In the genomic region with DNA sequence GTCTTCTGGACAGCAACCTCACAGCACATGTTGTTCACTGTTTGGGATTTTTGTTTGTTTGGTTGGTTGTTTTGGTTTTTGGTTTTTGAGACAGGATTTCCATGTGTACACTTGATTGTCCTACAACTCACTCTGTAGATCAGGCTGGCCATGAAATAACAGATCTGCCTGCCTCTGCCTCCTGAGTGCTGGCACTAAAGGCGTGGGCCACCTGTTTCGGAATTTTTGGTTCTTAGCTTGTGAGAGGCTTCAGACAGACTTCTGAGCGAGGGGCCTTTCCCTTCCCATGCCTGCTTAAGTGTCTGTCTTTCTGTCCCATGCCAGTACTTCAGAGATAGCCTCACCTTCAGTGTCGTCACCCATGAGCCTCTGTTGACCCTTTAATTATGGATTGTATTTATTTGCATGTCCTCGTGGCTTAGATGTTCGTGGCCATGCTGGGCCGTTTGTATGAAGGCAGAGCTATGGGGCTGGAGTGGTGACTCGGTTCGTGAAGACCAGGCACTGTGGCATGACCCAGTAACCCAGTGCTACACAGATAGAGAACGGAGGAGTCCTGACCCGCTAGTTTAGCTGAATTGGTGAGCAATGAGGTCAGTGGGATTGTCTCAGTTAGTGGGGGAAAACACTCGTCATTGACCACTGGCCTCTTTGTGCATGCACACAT, we compare ENCODE assay signal across 26 mouse cellular contexts. TPM values are rescaled to one million over a fixed set of nuclear protein-coding genes. Genes with fewer than 3 reads are reported as not detected.
A peak's percentile ranks its signal among the peaks of the same experiment; 100 is the strongest.
DNase-seq lines count a peak whose midpoint lies in the region; ATAC-seq and TF ChIP-seq lines count a peak whose summit lies in the region.
"Had no signal": no experiment of that assay in that cellular context is flagged by ENCODE, and none has a peak within 500 bp of the region (broad histone marks: within the 10 kb centered on the region; RNA-seq: fewer than 3 reads in every experiment).

No protein-coding gene starts in this region.

- no peak for TF ChIP-seq CTCF in stomach, postnatal 0 days (IDR thresholded peaks at IDR 0.05; ENCODE audit: low read depth)

- no peak overlapping the region for H3K9ac ChIP-seq in hindbrain, embryonic 14.5 days
- no peak overlapping the region for H3K9ac ChIP-seq in limb, embryonic 15.5 days
- no peak overlapping the region for H3K9ac ChIP-seq in stomach, postnatal 0 days (ENCODE audit: low read length)
- no peak overlapping the region for H3K9ac ChIP-seq in forebrain, embryonic 15.5 days (replicated peaks)
- H3K9ac ChIP-seq: liver, embryonic 15.5 days; lung, embryonic 15.5 days; midbrain, embryonic 15.5 days; neural tube, embryonic 12.5 days had no signal

- no peaks in the 10 kb centered on the region for H3K9me3 ChIP-seq in hindbrain, embryonic 14.5 days (ENCODE audit: control insufficient read depth, low read length)
- no peaks in the 10 kb centered on the region for H3K9me3 ChIP-seq in hindbrain, embryonic 10.5 days
- no peaks in the 10 kb centered on the region for H3K9me3 ChIP-seq in limb, embryonic 15.5 days
- H3K9me3 ChIP-seq in limb, embryonic 10.5 days (replicated peaks) = no peaks in the 10 kb centered on the region
- H3K9me3 ChIP-seq in stomach, postnatal 0 days (ENCODE audit: control insufficient read depth, low read length) = no peaks in the 10 kb centered on the region
- H3K9me3 ChIP-seq in forebrain, embryonic 15.5 days = no peaks in the 10 kb centered on the region
- H3K9me3 ChIP-seq: forebrain, embryonic 10.5 days; liver, embryonic 15.5 days; lung, embryonic 15.5 days; midbrain, embryonic 10.5 days; midbrain, embryonic 15.5 days; neural tube, embryonic 12.5 days had no signal

- H3K27ac ChIP-seq in hindbrain, embryonic 14.5 days = peak overlapping the region; percentile 7; the same call in 1 of the 2 replicates
- no peak overlapping the region for H3K27ac ChIP-seq in hindbrain, embryonic 10.5 days
- peak overlapping the region; percentile 27; the same call in 1 of the 2 replicates for H3K27ac ChIP-seq in limb, embryonic 15.5 days
- no peak overlapping the region for H3K27ac ChIP-seq in limb, embryonic 10.5 days
- peak overlapping the region; percentile 30; the same call in 1 of the 2 replicates for H3K27ac ChIP-seq in stomach, postnatal 0 days (replicated peaks)
- H3K27ac ChIP-seq in forebrain, embryonic 15.5 days (replicated peaks) = no peak overlapping the region
- H3K27ac ChIP-seq: forebrain, embryonic 10.5 days; liver, embryonic 15.5 days; lung, embryonic 15.5 days; midbrain, embryonic 10.5 days; midbrain, embryonic 15.5 days; neural tube, embryonic 12.5 days had no signal

- H3K36me3 ChIP-seq in hindbrain, embryonic 14.5 days (replicated peaks; ENCODE audit: control insufficient read depth, insufficient read depth) = peaks cover 5% of the 10 kb centered on the region; the same call in 1 of the 2 replicates
- H3K36me3 ChIP-seq in hindbrain, embryonic 10.5 days = peaks cover 29% of the 10 kb centered on the region
- peaks cover 2% of the 10 kb centered on the region for H3K36me3 ChIP-seq in limb, embryonic 15.5 days
- peaks cover 39% of the 10 kb centered on the region for H3K36me3 ChIP-seq in limb, embryonic 10.5 days
- no peaks in the 10 kb centered on the region for H3K36me3 ChIP-seq in stomach, postnatal 0 days (ENCODE audit: control insufficient read depth, insufficient read depth, low read length)
- peaks cover 6% of the 10 kb centered on the region for H3K36me3 ChIP-seq in forebrain, embryonic 15.5 days
- H3K36me3 ChIP-seq: midbrain, embryonic 15.5 days; neural tube, embryonic 12.5 days had no signal

- no peak overlapping the region for H3K4me2 ChIP-seq in hindbrain, embryonic 14.5 days (replicated peaks)
- H3K4me2 ChIP-seq in limb, embryonic 15.5 days = no peak overlapping the region
- no peak overlapping the region for H3K4me2 ChIP-seq in stomach, postnatal 0 days (replicated peaks; ENCODE audit: low read depth)
- no peak overlapping the region for H3K4me2 ChIP-seq in forebrain, embryonic 15.5 days (replicated peaks)
- H3K4me2 ChIP-seq: heart, embryonic 11.5 days; liver, embryonic 15.5 days; lung, embryonic 15.5 days; midbrain, embryonic 15.5 days; neural tube, embryonic 12.5 days had no signal

- no peak for ATAC-seq in hindbrain, embryonic 14.5 days (ENCODE audit: low FRiP score)
- no peak for ATAC-seq in limb, embryonic 15.5 days (ENCODE audit: insufficient number of reproducible peaks, low FRiP score, low TSS enrichment, low read depth)
- ATAC-seq in stomach, postnatal 0 days (ENCODE audit: low FRiP score, low TSS enrichment) = no peak; the same call in 1 of the 2 replicates
- ATAC-seq in forebrain, embryonic 15.5 days (replicated peaks) = no peak
- ATAC-seq: activated CD4-positive, CD25-positive, alpha-beta regulatory T cell, adult 4 months; forebrain, embryonic 16.5 days; hindbrain, embryonic 16.5 days; midbrain, embryonic 15.5 days had no signal

- H3K4me3 ChIP-seq in hindbrain, embryonic 14.5 days (replicated peaks; ENCODE audit: low read length) = no peak overlapping the region
- H3K4me3 ChIP-seq in hindbrain, embryonic 10.5 days = no peak overlapping the region
- H3K4me3 ChIP-seq in limb, embryonic 15.5 days = no peak overlapping the region
- no peak overlapping the region for H3K4me3 ChIP-seq in limb, embryonic 10.5 days
- no peak overlapping the region for H3K4me3 ChIP-seq in stomach, postnatal 0 days (ENCODE audit: low read depth, low read length)
- H3K4me3 ChIP-seq in forebrain, embryonic 15.5 days = no peak overlapping the region
- H3K4me3 ChIP-seq: forebrain, embryonic 10.5 days; liver, embryonic 15.5 days; lung, embryonic 15.5 days; midbrain, embryonic 10.5 days; midbrain, embryonic 15.5 days; neural tube, embryonic 12.5 days had no signal

- no peak for TF ChIP-seq EP300 in stomach, postnatal 0 days (optimal IDR thresholded peaks at IDR 0.05)

- no peaks in the 10 kb centered on the region for H3K27me3 ChIP-seq in hindbrain, embryonic 14.5 days (ENCODE audit: control insufficient read depth, insufficient read depth, low read length)
- H3K27me3 ChIP-seq in hindbrain, embryonic 10.5 days (ENCODE audit: insufficient read depth, poor library complexity, severe bottlenecking) = no peaks in the 10 kb centered on the region
- no peaks in the 10 kb centered on the region for H3K27me3 ChIP-seq in limb, embryonic 15.5 days
- no peaks in the 10 kb centered on the region for H3K27me3 ChIP-seq in limb, embryonic 10.5 days (ENCODE audit: low read depth, poor library complexity, severe bottlenecking)
- H3K27me3 ChIP-seq in stomach, postnatal 0 days (ENCODE audit: control insufficient read depth, insufficient read depth, low read length) = no peaks in the 10 kb centered on the region
- H3K27me3 ChIP-seq in forebrain, embryonic 15.5 days = no peaks in the 10 kb centered on the region
- H3K27me3 ChIP-seq: liver, embryonic 15.5 days; lung, embryonic 15.5 days; midbrain, embryonic 15.5 days; neural tube, embryonic 12.5 days had no signal

- DNase-seq in hindbrain, embryonic 14.5 days (ENCODE audit: low spot score) = no peak
- no peak for DNase-seq in hindbrain, embryonic 10.5 days (ENCODE audit: low spot score)
- no peak for DNase-seq in limb, embryonic 10.5 days (ENCODE audit: low spot score)
- peak; percentile 14 for DNase-seq in retina, embryonic 14.5 days (ENCODE audit: low spot score)
- no peak for DNase-seq in stomach, postnatal 0 days (ENCODE audit: low spot score)
- DNase-seq: adrenal gland, adult 2 months; B cell, adult 2 months; cerebellum, adult 2 months; cerebellum, postnatal 14 days; kidney, adult 11 months; layer of hippocampus, postnatal 36 days; right cerebral cortex, adult 18-20 months; spleen, adult 18-20 months; thymus, postnatal 4 days had no signal

- 0 out of 2 replicates have a peak, but pooled peaks cover 7% of the 10 kb centered on the region for H3K4me1 ChIP-seq in hindbrain, embryonic 14.5 days (replicated peaks; ENCODE audit: control insufficient read depth, insufficient read depth, low read length)
- H3K4me1 ChIP-seq in hindbrain, embryonic 10.5 days (replicated peaks) = 0 out of 2 replicates have a peak, but pooled peaks cover 8% of the 10 kb centered on the region
- H3K4me1 ChIP-seq in limb, embryonic 15.5 days = peaks cover 42% of the 10 kb centered on the region
- no peaks in the 10 kb centered on the region for H3K4me1 ChIP-seq in limb, embryonic 10.5 days
- H3K4me1 ChIP-seq in stomach, postnatal 0 days (replicated peaks; ENCODE audit: control insufficient read depth, insufficient read depth) = peaks cover 3% of the 10 kb centered on the region; the same call in 1 of the 2 replicates
- no peaks in the 10 kb centered on the region for H3K4me1 ChIP-seq in forebrain, embryonic 15.5 days
- H3K4me1 ChIP-seq: liver, embryonic 15.5 days; midbrain, embryonic 10.5 days; midbrain, embryonic 15.5 days had no signal

- WGBS in hindbrain, embryonic 14.5 days = 90% methylated on average over 12 of the region's 12 CpGs
- 88% methylated on average over 12 of the region's 12 CpGs for WGBS in hindbrain, embryonic 10.5 days
- 87% methylated on average over 12 of the region's 12 CpGs for WGBS in limb, embryonic 15.5 days
- WGBS in limb, embryonic 10.5 days = 91% methylated on average over 12 of the region's 12 CpGs
- WGBS in stomach, postnatal 0 days = 76% methylated on average over 12 of the region's 12 CpGs
- WGBS in forebrain, embryonic 15.5 days = 89% methylated on average over 12 of the region's 12 CpGs

RNA-seq across cellular contexts. Expression of a gene that starts 24.5 kb away (rescaled TPM):
- 15.3 and 18.1 TPM in 2 replicates for polyA plus RNA-seq in hindbrain, embryonic 14.5 days (2014; fragmentation: Nextera tagmentation; extraction: Ambion mirVana)
- 5.0 and 6.6 TPM in 2 replicates for polyA plus RNA-seq in hindbrain, embryonic 10.5 days (2016; fragmentation: Nextera tagmentation; extraction: Ambion mirVana)
- 6.4 and 6.9 TPM in 2 replicates for polyA plus RNA-seq in limb, embryonic 15.5 days (2015; fragmentation: Nextera tagmentation; extraction: Ambion mirVana)
- 3.4 and 4.7 TPM in 2 replicates for polyA plus RNA-seq in limb, embryonic 10.5 days (2016; fragmentation: Nextera tagmentation; extraction: Ambion mirVana)
- polyA plus RNA-seq in stomach, postnatal 0 days (2015; fragmentation: Nextera tagmentation; extraction: Ambion mirVana) = 2.3 and 2.4 TPM in 2 replicates
- 13.5 TPM in 2 replicates for polyA plus RNA-seq in forebrain, embryonic 15.5 days (2015; fragmentation: Nextera tagmentation; extraction: Ambion mirVana)

RNA-seq across cellular contexts. Expression of a gene that starts 47.1 kb away (rescaled TPM):
- 62.2 and 63.0 TPM in 2 replicates for polyA plus RNA-seq in hindbrain, embryonic 14.5 days (2014; fragmentation: Nextera tagmentation; extraction: Ambion mirVana)
- 50.0 and 50.3 TPM in 2 replicates for polyA plus RNA-seq in hindbrain, embryonic 10.5 days (2016; fragmentation: Nextera tagmentation; extraction: Ambion mirVana)
- polyA plus RNA-seq in limb, embryonic 15.5 days (2015; fragmentation: Nextera tagmentation; extraction: Ambion mirVana) = 119 and 123 TPM in 2 replicates
- 65.4 and 65.6 TPM in 2 replicates for polyA plus RNA-seq in limb, embryonic 10.5 days (2016; fragmentation: Nextera tagmentation; extraction: Ambion mirVana)
- 44.5 and 47.3 TPM in 2 replicates for polyA plus RNA-seq in stomach, postnatal 0 days (2015; fragmentation: Nextera tagmentation; extraction: Ambion mirVana)
- polyA plus RNA-seq in forebrain, embryonic 15.5 days (2015; fragmentation: Nextera tagmentation; extraction: Ambion mirVana) = 57.5 and 57.7 TPM in 2 replicates

RNA-seq across cellular contexts. Expression of a gene that starts 51.4 kb away (rescaled TPM):
- 35.7 and 40.3 TPM in 2 replicates for polyA plus RNA-seq in hindbrain, embryonic 14.5 days (2014; fragmentation: Nextera tagmentation; extraction: Ambion mirVana)
- 23.5 and 27.3 TPM in 2 replicates for polyA plus RNA-seq in hindbrain, embryonic 10.5 days (2016; fragmentation: Nextera tagmentation; extraction: Ambion mirVana)
- polyA plus RNA-seq in limb, embryonic 15.5 days (2015; fragmentation: Nextera tagmentation; extraction: Ambion mirVana) = 30.6 and 31.8 TPM in 2 replicates
- 21.7 and 22.1 TPM in 2 replicates for polyA plus RNA-seq in limb, embryonic 10.5 days (2016; fragmentation: Nextera tagmentation; extraction: Ambion mirVana)
- polyA plus RNA-seq in stomach, postnatal 0 days (2015; fragmentation: Nextera tagmentation; extraction: Ambion mirVana) = 33.0 and 33.6 TPM in 2 replicates
- 40.2 and 41.3 TPM in 2 replicates for polyA plus RNA-seq in forebrain, embryonic 15.5 days (2015; fragmentation: Nextera tagmentation; extraction: Ambion mirVana)

Comparison
In these comparisons a context has a peak if more than half of its experiments do, and no peak if none do; other contexts are left out.
1. H3K27ac ChIP-seq: peak in hindbrain, embryonic 14.5 days (single experiment), limb, embryonic 15.5 days (single experiment) and stomach, postnatal 0 days (single experiment); none in hindbrain, embryonic 10.5 days (single experiment), limb, embryonic 10.5 days (single experiment) and forebrain, embryonic 15.5 days (single experiment).